Mouse (Mus musculus) megakaryocyte-erythroid progenitor cell, adult 5-6 weeks (primary cell): ENCODE data around the gene Serpine2. TPM values are rescaled to one million over a fixed set of nuclear protein-coding genes. Genes with fewer than 3 reads are reported as not detected.

Experiments
- ATAC-seq: replicated peaks from 2 replicates; pipeline ENCODE4 v1.8.0; 2016; ENCODE audit warnings: mild to moderate bottlenecking, inconsistent platforms; ENCODE audit not compliant: severe bottlenecking, poor library complexity, low FRiP score, low TSS enrichment
- total RNA-seq, 2 experiments: library from RNA; stranded (forward) in 1 of 2; stranded (reverse) in 1 of 2; fragments of 200-1000, 215-1000 nt in 1 of 2; fragments of >200 nt in 1 of 2; fragmentation: Nextera tagmentation in 1 of 2; gene quantifications; 2 replicates each; pipeline ENCODE4 v1.2.3; 2014 to 2017

Serpine2 gene
- total RNA-seq, 2 experiments from 2014 or later, result 4.6 TPM; not detected in 1

- ATAC-seq, result peak; percentile 88
These were observed 99.7 kb downstream of the Serpine2 start for GRCm38 (mm10) chr1:79761106-79761916.

GRCm38 (mm10) chr1:79760656-79761055, 100.3 kb downstream of the Serpine2 start:
- ATAC-seq, result peak; percentile 4; the same call in 1 of the 2 replicates

- no peak for ATAC-seq
These were observed 101.5 kb downstream of the Serpine2 start for GRCm38 (mm10) chr1:79759436-79759972.

- ATAC-seq, result no peak
These were observed 102.0 kb downstream of the Serpine2 start for GRCm38 (mm10) chr1:79759006-79759405.

- no peak for ATAC-seq
These were observed 103.4 kb downstream of the Serpine2 start for GRCm38 (mm10) chr1:79757597-79757996.

GRCm38 (mm10) chr1:79757161-79757560, 103.8 kb downstream of the Serpine2 start:
- no peak for ATAC-seq

GRCm38 (mm10) chr1:79756417-79756816, 104.6 kb downstream of the Serpine2 start:
- no peak for ATAC-seq

- no peak for ATAC-seq
These were observed 105.6 kb downstream of the Serpine2 start for GRCm38 (mm10) chr1:79755376-79755775.

- no peak for ATAC-seq
These were observed 106.0 kb downstream of the Serpine2 start for GRCm38 (mm10) chr1:79754936-79755335.

GRCm38 (mm10) chr1:79753456-79753855, 107.5 kb downstream of the Serpine2 start:
- ATAC-seq, result no peak

- no peak for ATAC-seq
These were observed 108.2 kb downstream of the Serpine2 start for GRCm38 (mm10) chr1:79752714-79753340.

- no peak for ATAC-seq
These were observed 108.8 kb downstream of the Serpine2 start for GRCm38 (mm10) chr1:79752015-79752695.

GRCm38 (mm10) chr1:79751186-79751585, 109.8 kb downstream of the Serpine2 start:
- no peak for ATAC-seq

GRCm38 (mm10) chr1:79746056-79746455, 114.9 kb downstream of the Serpine2 start:
- ATAC-seq, result no peak

Other genes with a start within 250 kb of the Serpine2 start
- 8.4 and 14.0 TPM in 2 replicates for gene Ap1s3, start 189.2 kb downstream of the Serpine2 start, total RNA-seq (2014; fragmentation: Nextera tagmentation)
- gene Ap1s3, start 189.2 kb downstream of the Serpine2 start, total RNA-seq (2017), result 3.1 and 3.6 TPM in 2 replicates
- 34.5 and 40.3 TPM in 2 replicates for gene Mrpl44, start 85.2 kb downstream of the Serpine2 start, total RNA-seq (2014; fragmentation: Nextera tagmentation)
- gene Mrpl44, start 85.2 kb downstream of the Serpine2 start, total RNA-seq (2017), result 33.3 and 35.4 TPM in 2 replicates
- gene Wdfy1, start 85.0 kb downstream of the Serpine2 start, total RNA-seq (2014; fragmentation: Nextera tagmentation), result 11.6 and 19.0 TPM in 2 replicates
- 4.1 and 9.3 TPM in 2 replicates for gene Wdfy1, start 85.0 kb downstream of the Serpine2 start, total RNA-seq (2017)